Mouse (Mus musculus): ENCODE results near the gene Hoxc4. TPM values are rescaled to one million over a fixed set of nuclear protein-coding genes. Genes with fewer than 3 reads are reported as not detected.

The Hoxc4 gene
- polyA plus RNA-seq, 1 experiment from 2014 or later = 61.2 TPM

- Histone ChIP-seq H3K36me3 (ENCODE audit: control insufficient read depth, insufficient read depth, low read length) (no peaks in the 10 kb centered on the region), H3K27me3 (replicated peaks; ENCODE audit: control insufficient read depth, insufficient read depth, low read length) (peaks cover 89% of the 10 kb centered on the region), H3K4me3 (ENCODE audit: low read length) (no peak overlapping the region), H3K9me3 (ENCODE audit: control insufficient read depth, low read length) (no peaks in the 10 kb centered on the region), H3K9ac (ENCODE audit: low read depth, low read length) (no peak overlapping the region), H3K4me1 (ENCODE audit: control insufficient read depth, insufficient read depth, low read depth, low read length) (no peaks in the 10 kb centered on the region), H3K4me2 (ENCODE audit: low read length) (no peak overlapping the region), H3K27ac (ENCODE audit: low read depth, low read length) (no peak overlapping the region)
- ATAC-seq = peak; percentile 40; the same call in 1 of the 2 replicates
- 3% methylated on average over 21 of the region's 21 CpGs for WGBS
These were observed 31.5 kb upstream of the Hoxc4 start for GRCm38 (mm10) chr15:102987124-102987833.

GRCm38 (mm10) chr15:102988078-102988477 is 30.7 kb upstream of the Hoxc4 start:
- H3K4me1 ChIP-seq (ENCODE audit: control insufficient read depth, insufficient read depth, low read depth, low read length) = no peaks in the 10 kb centered on the region
- H3K9ac ChIP-seq (ENCODE audit: low read depth, low read length) = no peak overlapping the region
- no peaks in the 10 kb centered on the region for H3K36me3 ChIP-seq (ENCODE audit: control insufficient read depth, insufficient read depth, low read length)
- 19% methylated on average over 5 of the region's 5 CpGs for WGBS
- H3K9me3 ChIP-seq (ENCODE audit: control insufficient read depth, low read length) = no peaks in the 10 kb centered on the region
- ATAC-seq = no peak
- H3K4me2 ChIP-seq (ENCODE audit: low read length) = no peak overlapping the region
- H3K4me3 ChIP-seq (ENCODE audit: low read length) = no peak overlapping the region
- no peak overlapping the region for H3K27ac ChIP-seq (ENCODE audit: low read depth, low read length)
- peaks cover 89% of the 10 kb centered on the region for H3K27me3 ChIP-seq (replicated peaks; ENCODE audit: control insufficient read depth, insufficient read depth, low read length)

- Histone ChIP-seq H3K4me1 (ENCODE audit: control insufficient read depth, insufficient read depth, low read depth, low read length) (no peaks in the 10 kb centered on the region), H3K9me3 (ENCODE audit: control insufficient read depth, low read length) (no peaks in the 10 kb centered on the region), H3K4me2 (ENCODE audit: low read length) (peak within 1 kb of the TSS; percentile 34), H3K27me3 (replicated peaks; ENCODE audit: control insufficient read depth, insufficient read depth, low read length) (peaks cover 82% of the 10 kb centered on the region), H3K9ac (ENCODE audit: low read depth, low read length) (no peak within 1 kb of the TSS), H3K36me3 (ENCODE audit: control insufficient read depth, insufficient read depth, low read length) (no peaks in the 10 kb centered on the region), H3K4me3 (ENCODE audit: low read length) (peak within 1 kb of the TSS; percentile 8; the same call in 1 of the 2 replicates), H3K27ac (ENCODE audit: low read depth, low read length) (no peak within 1 kb of the TSS)
- under 1% methylated on average over 60 of the region's 69 CpGs for WGBS
- ATAC-seq = no peak
These were observed 28.0 kb upstream of the Hoxc4 start, which contains the start of gene Hoxc8 for GRCm38 (mm10) chr15:102990461-102991397. TSS of gene Hoxc8 (plus strand) at chr15:102990607.

- Histone ChIP-seq H3K9ac (ENCODE audit: low read depth, low read length) (no peak overlapping the region), H3K27ac (ENCODE audit: low read depth, low read length) (no peak overlapping the region), H3K4me2 (ENCODE audit: low read length) (no peak overlapping the region), H3K9me3 (ENCODE audit: control insufficient read depth, low read length) (no peaks in the 10 kb centered on the region), H3K4me3 (ENCODE audit: low read length) (no peak overlapping the region), H3K27me3 (replicated peaks; ENCODE audit: control insufficient read depth, insufficient read depth, low read length) (peaks cover 79% of the 10 kb centered on the region), H3K36me3 (ENCODE audit: control insufficient read depth, insufficient read depth, low read length) (no peaks in the 10 kb centered on the region), H3K4me1 (ENCODE audit: control insufficient read depth, insufficient read depth, low read depth, low read length) (no peaks in the 10 kb centered on the region)
- 6% methylated on average over 7 of the region's 7 CpGs for WGBS
- no peak for ATAC-seq
These were observed 27.0 kb upstream of the Hoxc4 start for GRCm38 (mm10) chr15:102991782-102992181.

GRCm38 (mm10) chr15:102992206-102992605 is 26.5 kb upstream of the Hoxc4 start:
- Histone ChIP-seq H3K27me3 (replicated peaks; ENCODE audit: control insufficient read depth, insufficient read depth, low read length) (peaks cover 78% of the 10 kb centered on the region), H3K4me2 (ENCODE audit: low read length) (no peak overlapping the region), H3K27ac (ENCODE audit: low read depth, low read length) (no peak overlapping the region), H3K4me1 (ENCODE audit: control insufficient read depth, insufficient read depth, low read depth, low read length) (no peaks in the 10 kb centered on the region), H3K9ac (ENCODE audit: low read depth, low read length) (no peak overlapping the region), H3K9me3 (ENCODE audit: control insufficient read depth, low read length) (no peaks in the 10 kb centered on the region), H3K36me3 (ENCODE audit: control insufficient read depth, insufficient read depth, low read length) (no peaks in the 10 kb centered on the region), H3K4me3 (ENCODE audit: low read length) (no peak overlapping the region)
- WGBS = 4% methylated on average over 11 of the region's 11 CpGs
- ATAC-seq = no peak

GRCm38 (mm10) chr15:102992863-102993262 is 25.9 kb upstream of the Hoxc4 start:
- no peak for ATAC-seq
- Histone ChIP-seq H3K36me3 (ENCODE audit: control insufficient read depth, insufficient read depth, low read length) (no peaks in the 10 kb centered on the region), H3K4me2 (ENCODE audit: low read length) (no peak overlapping the region), H3K27ac (ENCODE audit: low read depth, low read length) (no peak overlapping the region), H3K27me3 (replicated peaks; ENCODE audit: control insufficient read depth, insufficient read depth, low read length) (peaks cover 75% of the 10 kb centered on the region), H3K9me3 (ENCODE audit: control insufficient read depth, low read length) (no peaks in the 10 kb centered on the region), H3K4me1 (ENCODE audit: control insufficient read depth, insufficient read depth, low read depth, low read length) (no peaks in the 10 kb centered on the region), H3K4me3 (ENCODE audit: low read length) (no peak overlapping the region), H3K9ac (ENCODE audit: low read depth, low read length) (no peak overlapping the region)
- under 1% methylated on average over 3 of the region's 3 CpGs for WGBS

- WGBS = 4% methylated on average over 9 of the region's 9 CpGs
- Histone ChIP-seq H3K4me1 (ENCODE audit: control insufficient read depth, insufficient read depth, low read depth, low read length) (peaks cover 5% of the 10 kb centered on the region), H3K9ac (ENCODE audit: low read depth, low read length) (no peak overlapping the region), H3K4me2 (ENCODE audit: low read length) (no peak overlapping the region), H3K36me3 (ENCODE audit: control insufficient read depth, insufficient read depth, low read length) (no peaks in the 10 kb centered on the region), H3K9me3 (ENCODE audit: control insufficient read depth, low read length) (no peaks in the 10 kb centered on the region), H3K27me3 (replicated peaks; ENCODE audit: control insufficient read depth, insufficient read depth, low read length) (peaks cover 73% of the 10 kb centered on the region), H3K4me3 (ENCODE audit: low read length) (no peak overlapping the region), H3K27ac (ENCODE audit: low read depth, low read length) (no peak overlapping the region)
- no peak for ATAC-seq
These were observed 22.2 kb upstream of the Hoxc4 start for GRCm38 (mm10) chr15:102996548-102996947.

- ATAC-seq = no peak
- no peak overlapping the region for H3K9ac ChIP-seq (ENCODE audit: low read depth, low read length)
- peaks cover 5% of the 10 kb centered on the region for H3K4me1 ChIP-seq (ENCODE audit: control insufficient read depth, insufficient read depth, low read depth, low read length)
- peaks cover 71% of the 10 kb centered on the region for H3K27me3 ChIP-seq (replicated peaks; ENCODE audit: control insufficient read depth, insufficient read depth, low read length)
- H3K4me3 ChIP-seq (ENCODE audit: low read length) = no peak overlapping the region
- H3K27ac ChIP-seq (ENCODE audit: low read depth, low read length) = no peak overlapping the region
- H3K36me3 ChIP-seq (ENCODE audit: control insufficient read depth, insufficient read depth, low read length) = no peaks in the 10 kb centered on the region
- no peak overlapping the region for H3K4me2 ChIP-seq (ENCODE audit: low read length)
- 6% methylated on average over 3 of the region's 3 CpGs for WGBS
- H3K9me3 ChIP-seq (ENCODE audit: control insufficient read depth, low read length) = no peaks in the 10 kb centered on the region
These were observed 21.3 kb upstream of the Hoxc4 start for GRCm38 (mm10) chr15:102997431-102997830.

- H3K9me3 ChIP-seq (ENCODE audit: control insufficient read depth, low read length) = no peaks in the 10 kb centered on the region
- H3K27me3 ChIP-seq (replicated peaks; ENCODE audit: control insufficient read depth, insufficient read depth, low read length) = peaks cover 71% of the 10 kb centered on the region
- no peak for ATAC-seq
- H3K36me3 ChIP-seq (ENCODE audit: control insufficient read depth, insufficient read depth, low read length) = no peaks in the 10 kb centered on the region
- peak within 1 kb of the TSS; percentile 38 for H3K4me3 ChIP-seq (ENCODE audit: low read length)
- no peak within 1 kb of the TSS for H3K27ac ChIP-seq (ENCODE audit: low read depth, low read length)
- H3K4me1 ChIP-seq (ENCODE audit: control insufficient read depth, insufficient read depth, low read depth, low read length) = peaks cover 5% of the 10 kb centered on the region
- peak within 1 kb of the TSS; percentile 58 for H3K4me2 ChIP-seq (ENCODE audit: low read length)
- 2% methylated on average over 19 of the region's 19 CpGs for WGBS
- 0 out of 2 replicates have a peak within 1 kb of the TSS, but pooled peaks have one; percentile 42 for H3K9ac ChIP-seq (ENCODE audit: low read depth, low read length)
These were observed 20.8 kb upstream of the Hoxc4 start, which contains the start of gene Hoxc6 for GRCm38 (mm10) chr15:102997939-102998355. TSS of gene Hoxc6 (plus strand) at chr15:102998257.
